Mouse (Mus musculus) c-Kit-positive CD71-positive TER-119-negative erythroid progenitor cells, embryonic 14.5 days (primary cell): ENCODE results near the gene Prr32.

ENCODE experiments used
- DNase-seq: peaks from one replicate; pipeline ENCODE4 v3.0.0-alpha.2; 2013; ENCODE audit warnings: low read depth

Gene Prr32

GRCm38 (mm10) chrX:45090604-45091003 lies at the start of gene Prr32:
TSS of gene Prr32 (plus strand) at chrX:45090904.
- no peak for DNase-seq
